Mouse (Mus musculus) liver, embryonic 16.5 days (tissue): ENCODE measurements at regions not wholly inside any gene's neighbourhood (a gene's known extent, or its start where the extent isn't known, plus 50 kb on each side); places are given as distances from the start of the nearest gene placed in this dataset.

ENCODE experiments used
- ATAC-seq: fragments of 200-750 bp; cut with Nextera tagmentation; 2 replicates; pipeline ENCODE4 v1.8.0; 2017; ENCODE audit warnings: low read depth, mild to moderate bottlenecking, moderate number of reproducible peaks, moderate library complexity
- H3K27ac ChIP-seq: fragments of 300-500 bp; sonication (generic); 2 replicates; pipeline ENCODE4 v1.5.1; 2014; ENCODE audit warnings: mild to moderate bottlenecking, low read length
- H3K27me3 ChIP-seq: fragments of 300-500 bp; sonication (generic); 2 replicates; pipeline ENCODE4 v1.6.1; 2014; ENCODE audit warnings: low read depth, low read length, mixed read lengths; ENCODE audit not compliant: control insufficient read depth, insufficient read depth
- H3K36me3 ChIP-seq: fragments of 300-500 bp; sonication (generic); 2 replicates; pipeline ENCODE4 v1.6.1; 2014; ENCODE audit warnings: mild to moderate bottlenecking; ENCODE audit not compliant: control insufficient read depth, insufficient read depth
- H3K4me1 ChIP-seq: fragments of 300-500 bp; sonication (generic); 2 replicates; pipeline ENCODE4 v1.6.1; 2014; ENCODE audit warnings: low read depth, low read length, mixed read lengths; ENCODE audit not compliant: control insufficient read depth
- H3K4me2 ChIP-seq: fragments of 300-500 bp; sonication (generic); 2 replicates; pipeline ENCODE4 v1.6.1; 2014; ENCODE audit warnings: low read depth, low read length, mixed read lengths
- H3K4me3 ChIP-seq: fragments of 300-500 bp; sonication (generic); 2 replicates; pipeline ENCODE4 v1.5.1; 2014; ENCODE audit warnings: low read depth, mild to moderate bottlenecking, low read length
- H3K9ac ChIP-seq: fragments of 300-500 bp; sonication (generic); 2 replicates; pipeline ENCODE4 v1.6.1; 2014; ENCODE audit warnings: low read depth, low read length
- H3K9me3 ChIP-seq: fragments of 300-500 bp; sonication (generic); replicated peaks from 2 replicates; pipeline ENCODE4 v1.6.1; 2016; ENCODE audit warnings: low read length; ENCODE audit not compliant: control insufficient read depth
- WGBS: fragments of 180-500 bp; shearing (Covaris S2); extraction: QIAGEN DNeasy Blood & Tissue Kit; methylation state at CpG from one replicate; pipeline ENCODE4 v1.1.7; 2014; ENCODE audit not compliant: insufficient replicate concordance; 5-methylcytosine and 5-hydroxymethylcytosine counted together

GRCm38 (mm10) chr8:93712066-93712706 is 97.6 kb upstream of the Gnao1 start:
- Histone ChIP-seq H3K4me3 (no peak overlapping the region), H3K27me3 (no peaks in the 10 kb centered on the region), H3K27ac (no peak overlapping the region), H3K36me3 (no peaks in the 10 kb centered on the region), H3K9me3 (no peaks in the 10 kb centered on the region), H3K4me2 (no peak overlapping the region), H3K4me1 (no peaks in the 10 kb centered on the region), H3K9ac (no peak overlapping the region)
- 66% methylated on average over 3 of the region's 3 CpGs for WGBS
- no peak for ATAC-seq

- no peaks in the 10 kb centered on the region for H3K27me3 ChIP-seq
- H3K4me1 ChIP-seq = no peaks in the 10 kb centered on the region
- no peak overlapping the region for H3K4me3 ChIP-seq
- ATAC-seq = no peak
- no peaks in the 10 kb centered on the region for H3K36me3 ChIP-seq
- WGBS = 48% methylated on average over 2 of the region's 2 CpGs
- H3K9ac ChIP-seq = no peak overlapping the region
- H3K4me2 ChIP-seq = no peak overlapping the region
- no peaks in the 10 kb centered on the region for H3K9me3 ChIP-seq
- no peak overlapping the region for H3K27ac ChIP-seq
Observed at GRCm38 (mm10) chr8:93713221-93713620, 96.5 kb upstream of the Gnao1 start.

- Histone ChIP-seq H3K4me1 (no peaks in the 10 kb centered on the region), H3K9me3 (no peaks in the 10 kb centered on the region; the same call in 1 of the 2 replicates), H3K9ac (no peak overlapping the region), H3K27ac (no peak overlapping the region), H3K36me3 (no peaks in the 10 kb centered on the region), H3K4me2 (no peak overlapping the region), H3K4me3 (no peak overlapping the region), H3K27me3 (no peaks in the 10 kb centered on the region)
- 65% methylated on average over 15 of the region's 15 CpGs for WGBS
- no peak for ATAC-seq
Observed at GRCm38 (mm10) chr8:93724896-93725489, 84.8 kb upstream of the Gnao1 start.

- H3K4me3 ChIP-seq = no peak overlapping the region
- WGBS = 61% methylated on average over 15 of the region's 15 CpGs
Observed at GRCm38 (mm10) chr8:93729124-93729930, 80.4 kb upstream of the Gnao1 start.

DNA sequence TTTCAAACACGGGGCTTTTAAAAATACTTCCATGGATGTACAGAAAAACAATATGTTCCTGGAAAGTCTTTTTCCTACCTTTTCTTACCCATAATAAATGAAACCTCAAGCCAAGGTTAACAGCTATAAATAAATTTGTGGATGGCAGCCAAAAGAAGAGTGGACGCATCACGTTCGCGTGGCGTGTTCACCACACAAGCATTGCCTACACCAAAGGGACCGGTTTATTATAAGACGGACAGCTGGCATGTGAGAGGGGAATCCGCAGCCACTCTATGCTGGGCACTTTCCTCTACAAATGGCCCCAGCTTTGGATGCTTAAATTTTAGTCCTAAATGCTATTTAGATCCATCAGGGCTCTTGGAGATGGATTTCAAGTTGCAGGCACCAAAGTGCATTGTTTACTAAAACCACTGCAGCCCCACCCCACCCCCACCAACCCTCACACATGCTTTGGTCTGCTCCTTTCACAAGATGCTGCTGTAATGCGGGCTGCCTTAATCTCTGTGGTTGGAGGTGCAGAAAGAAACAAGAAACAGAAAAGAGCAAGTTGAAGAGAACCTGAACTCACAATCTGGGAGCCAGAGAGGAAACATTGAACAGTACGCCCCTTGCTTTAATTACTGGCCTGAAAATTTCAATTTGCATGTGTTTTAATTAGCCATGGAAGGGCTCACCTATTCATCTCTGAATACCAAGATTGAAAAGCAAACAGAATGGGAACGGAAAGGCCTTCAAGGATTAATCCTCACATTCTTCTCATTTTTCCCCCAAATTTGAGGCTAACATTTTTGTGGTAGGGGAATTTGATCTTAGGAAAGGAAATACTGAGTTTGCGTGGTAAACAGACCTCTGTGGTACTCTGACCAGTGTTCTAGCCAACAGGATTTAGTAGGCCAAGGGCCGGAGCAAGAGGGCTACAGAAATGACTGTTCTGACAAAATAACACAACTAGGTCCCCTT is 78.7 kb upstream of the Gnao1 start:
- Histone ChIP-seq H3K4me3 (no peak overlapping the region), H3K36me3 (no peaks in the 10 kb centered on the region), H3K9ac (no peak overlapping the region), H3K27ac (no peak overlapping the region), H3K9me3 (no peaks in the 10 kb centered on the region), H3K4me2 (no peak overlapping the region), H3K27me3 (no peaks in the 10 kb centered on the region), H3K4me1 (no peaks in the 10 kb centered on the region)
- ATAC-seq = no peak
- WGBS = 63% methylated on average over 14 of the region's 14 CpGs

More at GRCm38 (mm10) chr8:93729124-93729930, 80.4 kb upstream of the Gnao1 start:
- Histone ChIP-seq H3K27ac (no peak overlapping the region), H3K9ac (no peak overlapping the region), H3K9me3 (no peaks in the 10 kb centered on the region), H3K36me3 (no peaks in the 10 kb centered on the region), H3K27me3 (no peaks in the 10 kb centered on the region), H3K4me2 (no peak overlapping the region), H3K4me1 (no peaks in the 10 kb centered on the region)
- ATAC-seq = no peak

DNA sequence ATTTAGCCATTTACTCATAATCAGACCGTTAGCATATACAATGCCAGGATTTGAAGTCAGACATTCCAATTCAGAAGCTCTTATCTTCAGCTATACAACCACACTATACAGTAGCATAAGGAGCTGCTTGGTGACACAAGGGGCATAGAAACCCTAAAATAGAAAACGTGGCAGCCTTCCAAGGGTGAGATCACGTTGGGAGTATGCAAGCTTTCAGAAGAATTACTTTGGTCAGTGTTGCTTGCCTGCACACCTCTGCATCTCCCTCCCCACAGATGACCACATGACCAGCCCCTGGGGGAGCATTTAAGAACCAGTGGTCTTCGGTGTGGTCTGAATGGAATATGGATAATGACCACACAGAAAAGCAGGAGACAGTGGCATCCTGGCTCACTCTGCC is 74.9 kb upstream of the Gnao1 start:
- 56% methylated on average over 4 of the region's 4 CpGs for WGBS
- Histone ChIP-seq H3K36me3 (no peaks in the 10 kb centered on the region), H3K27me3 (no peaks in the 10 kb centered on the region), H3K27ac (no peak overlapping the region), H3K4me1 (no peaks in the 10 kb centered on the region), H3K4me3 (no peak overlapping the region), H3K4me2 (no peak overlapping the region), H3K9ac (no peak overlapping the region), H3K9me3 (no peaks in the 10 kb centered on the region)
- ATAC-seq = no peak

GRCm38 (mm10) chr8:93740281-93740680 is 69.5 kb upstream of the Gnao1 start:
- Histone ChIP-seq H3K9ac (no peak overlapping the region), H3K4me2 (no peak overlapping the region), H3K4me3 (no peak overlapping the region), H3K4me1 (no peaks in the 10 kb centered on the region), H3K27me3 (no peaks in the 10 kb centered on the region), H3K9me3 (no peaks in the 10 kb centered on the region), H3K27ac (no peak overlapping the region), H3K36me3 (no peaks in the 10 kb centered on the region)
- WGBS = 61% methylated on average over 3 of the region's 3 CpGs
- ATAC-seq = no peak

DNA sequence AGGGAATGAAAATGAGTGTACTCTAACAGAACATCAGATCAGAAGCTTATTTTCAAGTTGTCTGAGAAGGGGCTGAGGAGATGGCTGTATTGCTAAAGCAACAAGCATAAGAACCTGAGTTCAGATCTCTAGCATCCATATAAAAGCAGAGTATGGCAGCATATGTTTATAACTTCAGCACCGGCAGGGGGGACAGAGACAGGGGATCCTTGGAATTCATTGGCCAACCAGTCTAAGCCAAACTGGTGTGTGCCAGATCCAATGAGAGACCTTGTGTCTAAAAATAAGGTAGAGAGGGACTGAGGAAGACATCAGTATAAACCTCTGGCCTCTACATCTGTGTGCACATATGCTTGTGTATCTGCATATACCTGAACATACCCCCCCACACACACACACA is 61.0 kb upstream of the Gnao1 start:
- Histone ChIP-seq H3K9me3 (no peaks in the 10 kb centered on the region), H3K4me2 (no peak overlapping the region), H3K27me3 (no peaks in the 10 kb centered on the region), H3K4me1 (no peaks in the 10 kb centered on the region), H3K36me3 (no peaks in the 10 kb centered on the region), H3K9ac (no peak overlapping the region), H3K27ac (no peak overlapping the region), H3K4me3 (no peak overlapping the region)
- ATAC-seq = no peak
- 57% methylated on average over 1 of the region's 1 CpGs for WGBS
